Mouse (Mus musculus) liver, adult (tissue): Measurements from ENCODE around the gene Unc5c.

Experiments
- GATA4 ChIP-seq: IDR thresholded peaks from 2 replicates; pipeline ENCODE4 v1.6.1; 2014; ENCODE audit warnings: mild to moderate bottlenecking, low read length; ENCODE audit not compliant: insufficient replicate concordance

The Unc5c gene

DNA sequence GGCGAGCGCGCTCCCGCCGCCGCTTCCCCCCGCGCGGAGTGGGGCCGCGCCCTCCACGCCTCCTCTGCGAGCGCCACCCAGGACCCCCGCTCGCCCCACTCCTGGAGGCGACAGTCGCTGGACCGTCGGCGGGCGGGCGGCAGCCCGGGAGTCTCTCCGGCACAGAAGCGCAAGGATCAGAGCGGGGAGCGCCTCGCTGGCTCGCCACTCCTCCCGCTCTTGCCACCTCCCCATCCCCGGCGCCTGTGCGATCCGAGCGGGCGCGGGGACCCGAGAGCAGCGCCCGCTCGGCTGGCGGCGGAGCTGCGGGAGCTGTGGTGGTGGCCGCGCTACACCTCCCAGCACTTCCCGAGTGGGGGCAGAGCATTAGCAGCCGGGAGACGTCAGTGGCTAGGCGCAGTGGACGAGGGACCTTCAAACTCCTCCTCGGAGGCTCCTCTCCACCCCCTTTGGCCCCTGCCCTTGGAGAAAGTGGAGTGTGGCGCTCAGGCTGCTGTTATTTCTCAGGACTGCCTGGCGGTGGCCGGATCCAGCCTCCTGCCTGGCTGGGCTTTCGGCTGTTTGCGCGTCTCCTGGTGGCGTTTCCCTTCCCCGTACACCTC, at the start of gene Unc5c:
Unc5c (plus strand) TSS at position 113 of the 602 bp plus-strand sequence.
- no peak for TF ChIP-seq GATA4

DNA sequence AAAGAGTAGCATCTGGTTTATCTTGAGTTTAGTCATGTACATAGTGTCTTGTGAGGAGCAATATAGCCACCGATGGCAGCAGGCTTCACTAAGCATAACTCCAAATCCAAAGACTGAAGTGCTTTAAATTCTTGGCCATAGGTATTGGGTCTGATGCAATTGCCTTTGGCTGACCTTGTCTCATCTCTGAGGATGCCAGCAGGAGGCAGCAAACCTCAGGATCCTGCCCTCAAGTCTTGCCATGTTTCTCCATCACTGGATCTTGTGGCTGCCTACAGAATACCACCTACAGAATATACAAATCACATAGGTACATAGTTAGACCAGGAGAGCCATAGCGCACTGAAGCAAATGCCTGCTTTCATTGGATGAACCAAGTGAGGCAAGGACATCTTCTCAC, 7.5 kb upstream of the Unc5c start:
- TF ChIP-seq GATA4: no peak

GRCm38 (mm10) chr3:141462482-141462881, 2.5 kb upstream of the Unc5c start:
- no peak for TF ChIP-seq GATA4

GRCm38 (mm10) chr3:141464691-141465103, 319 bp upstream of the Unc5c start:
- no peak for TF ChIP-seq GATA4

DNA sequence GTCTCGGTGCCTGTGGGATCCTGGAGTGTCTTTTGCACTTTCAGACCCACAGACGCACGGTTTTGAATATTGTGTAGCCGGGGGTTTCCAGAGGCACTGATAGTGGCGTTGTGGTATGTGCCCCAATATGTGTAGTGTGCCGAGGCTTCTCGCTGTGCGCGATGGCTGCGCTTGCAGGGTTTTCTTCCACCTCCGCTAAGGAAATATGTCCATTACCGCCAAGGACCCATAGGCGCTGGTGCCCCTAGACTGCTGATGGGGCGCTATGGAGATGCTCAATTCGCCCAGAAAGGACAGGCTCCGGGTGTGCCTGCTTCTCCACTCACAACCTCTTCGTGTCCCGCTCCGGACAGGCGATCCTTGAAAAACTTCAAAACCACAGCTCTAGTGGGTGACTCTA, 1.0 kb downstream of the Unc5c start:
- no peak for TF ChIP-seq GATA4

GRCm38 (mm10) chr3:141466727-141467335, 1.8 kb downstream of the Unc5c start:
- no peak for TF ChIP-seq GATA4

GRCm38 (mm10) chr3:141469338-141469737, 4.3 kb downstream of the Unc5c start:
- TF ChIP-seq GATA4: no peak

DNA sequence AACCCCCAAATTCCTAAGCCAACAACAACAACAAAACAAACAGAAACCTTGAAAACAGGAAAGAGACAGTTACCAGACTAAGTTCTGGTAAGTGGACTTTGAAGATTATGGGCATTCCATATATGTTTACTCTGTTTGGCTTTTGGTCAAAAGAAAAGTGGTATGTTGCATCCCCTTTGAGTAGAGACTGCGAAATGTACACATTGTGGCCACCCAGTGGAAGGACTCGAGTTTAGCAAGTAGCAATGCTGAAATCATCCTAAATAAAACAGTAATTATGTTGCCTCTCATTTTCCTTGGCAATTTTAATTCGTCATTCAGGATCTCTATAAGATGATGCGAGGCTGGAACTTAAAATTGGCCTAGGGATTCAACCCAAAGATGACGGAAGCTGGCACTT, 8.2 kb downstream of the Unc5c start:
- no peak for TF ChIP-seq GATA4

DNA sequence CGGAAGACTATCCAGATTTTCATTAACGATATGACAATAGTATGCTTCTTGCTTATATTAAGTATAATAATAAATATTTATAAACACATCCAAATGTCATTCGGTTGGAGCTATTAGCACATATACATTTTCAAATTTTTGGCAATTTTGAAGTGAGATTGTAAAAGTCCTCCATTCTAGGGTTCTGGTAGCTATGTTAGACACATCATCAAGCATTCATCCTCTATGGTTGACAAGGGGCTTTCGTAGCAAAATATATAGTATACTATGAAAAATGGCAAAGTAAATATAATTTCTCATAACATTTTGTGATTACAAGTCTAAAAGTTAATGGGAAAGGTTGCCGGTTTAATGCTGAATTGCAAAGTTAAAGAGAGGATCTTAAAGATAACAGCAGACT, 10.4 kb downstream of the Unc5c start:
- TF ChIP-seq GATA4: no peak

DNA sequence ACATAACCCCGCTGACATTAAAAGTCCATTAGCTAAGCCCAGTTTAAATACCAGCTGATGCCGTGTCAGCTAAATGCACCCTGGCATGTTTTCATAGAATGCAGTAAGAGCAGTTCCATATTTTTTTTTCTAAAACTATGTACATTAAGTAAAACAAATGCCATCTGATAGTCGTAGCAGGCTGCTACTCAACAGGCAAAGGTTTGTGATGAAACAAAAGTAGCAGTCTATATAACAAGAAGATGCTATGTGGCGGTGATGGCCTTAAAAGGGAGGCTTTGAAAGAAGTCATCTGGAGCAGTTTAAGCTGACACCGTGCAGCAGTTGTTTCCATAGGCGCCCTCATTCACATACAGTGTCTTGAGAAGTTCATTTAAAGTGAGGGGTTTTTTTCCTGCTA, 10.9 kb downstream of the Unc5c start:
- no peak for TF ChIP-seq GATA4

GRCm38 (mm10) chr3:141476670-141477069, 11.7 kb downstream of the Unc5c start:
- TF ChIP-seq GATA4: no peak

DNA sequence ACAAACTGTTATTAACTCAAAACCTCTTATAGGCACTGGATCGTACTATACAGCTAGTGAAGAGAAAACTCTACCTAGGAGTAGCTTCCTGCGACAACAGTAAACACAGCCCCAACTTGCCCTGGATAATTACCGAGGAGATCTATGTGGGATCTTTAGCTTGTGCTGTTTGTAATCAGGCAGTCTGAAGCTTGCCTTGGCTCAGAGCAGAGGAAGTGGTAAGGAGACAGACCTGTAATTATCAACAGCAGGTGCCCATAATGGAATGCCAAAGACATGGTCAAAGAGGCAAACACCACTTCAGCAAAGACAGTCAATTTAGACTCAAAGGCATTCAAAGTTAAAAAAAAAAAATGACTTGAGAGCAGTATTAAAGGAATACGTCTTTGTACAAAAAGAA, 17.4 kb downstream of the Unc5c start:
- TF ChIP-seq GATA4: no peak

DNA sequence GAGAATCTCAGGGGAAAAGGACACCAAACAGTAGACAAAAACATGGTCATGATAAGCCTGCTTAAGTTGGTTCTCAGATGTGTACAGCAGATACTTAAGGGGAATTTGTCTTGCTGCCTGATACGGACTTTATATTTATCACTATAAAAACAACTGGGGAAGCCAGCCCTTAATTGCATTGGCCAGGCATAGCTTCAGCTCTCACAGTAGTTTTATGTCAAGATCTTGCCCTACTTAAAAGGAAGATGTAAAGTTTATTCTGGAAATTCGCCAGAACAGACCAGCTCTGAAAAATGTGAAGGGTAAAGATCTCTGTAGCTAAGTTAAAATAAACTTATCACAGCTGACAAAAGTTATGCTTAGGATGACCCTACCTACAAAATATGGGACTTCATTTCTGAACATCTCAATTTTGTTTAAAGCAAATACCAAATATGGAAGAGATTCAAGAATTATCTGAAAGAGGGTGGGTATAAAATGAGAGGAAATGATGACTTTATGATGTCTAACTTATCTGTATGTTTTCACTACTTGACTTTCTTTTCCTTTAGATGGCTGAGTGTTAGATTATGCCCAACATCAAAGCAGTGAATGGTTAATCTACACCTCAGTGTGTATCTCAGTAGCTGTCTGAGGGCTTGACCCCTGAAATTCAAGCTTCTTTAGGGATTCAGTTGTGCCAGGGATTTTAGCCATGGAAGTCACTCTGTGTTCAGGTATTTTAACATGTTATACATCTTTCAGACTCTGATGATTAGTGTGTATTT, 18.8 kb downstream of the Unc5c start:
- TF ChIP-seq GATA4: no peak

DNA sequence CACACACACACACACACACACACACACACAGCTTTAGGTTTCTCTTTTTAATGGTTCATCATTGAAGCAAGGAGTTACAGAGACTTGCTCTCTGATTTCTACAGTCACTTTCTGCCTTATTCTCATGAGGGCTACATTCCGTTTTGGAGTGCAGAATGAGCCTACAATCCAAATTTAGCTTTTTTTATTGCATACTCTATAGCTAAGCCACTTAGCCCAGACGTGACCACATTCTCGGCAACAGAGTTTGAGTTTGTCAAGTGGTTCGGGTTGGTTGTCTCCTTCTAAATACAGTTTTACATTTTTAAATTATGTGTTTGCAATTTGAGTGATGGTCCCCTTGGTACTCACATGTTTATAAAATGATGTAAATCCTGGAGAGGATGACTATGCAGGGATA, 20.2 kb downstream of the Unc5c start:
- TF ChIP-seq GATA4: no peak

DNA sequence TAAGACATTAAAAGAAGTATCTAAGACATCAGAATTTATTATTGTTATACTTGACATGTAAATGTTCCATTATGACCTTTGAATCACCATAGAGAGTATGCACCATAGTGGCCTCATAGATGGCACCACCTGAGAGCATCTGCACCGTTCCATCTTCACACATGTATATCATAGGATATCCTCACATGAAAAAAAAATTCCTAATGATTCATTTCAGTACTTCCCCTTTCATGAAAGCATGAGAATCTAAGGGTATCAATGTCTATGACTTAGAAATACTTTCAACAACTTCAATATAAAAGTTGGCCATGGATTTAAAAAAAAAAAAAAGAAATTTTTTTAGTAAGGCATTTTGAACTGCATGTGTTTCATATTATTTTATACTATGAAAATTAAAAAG, 25.6 kb downstream of the Unc5c start:
- TF ChIP-seq GATA4: no peak

DNA sequence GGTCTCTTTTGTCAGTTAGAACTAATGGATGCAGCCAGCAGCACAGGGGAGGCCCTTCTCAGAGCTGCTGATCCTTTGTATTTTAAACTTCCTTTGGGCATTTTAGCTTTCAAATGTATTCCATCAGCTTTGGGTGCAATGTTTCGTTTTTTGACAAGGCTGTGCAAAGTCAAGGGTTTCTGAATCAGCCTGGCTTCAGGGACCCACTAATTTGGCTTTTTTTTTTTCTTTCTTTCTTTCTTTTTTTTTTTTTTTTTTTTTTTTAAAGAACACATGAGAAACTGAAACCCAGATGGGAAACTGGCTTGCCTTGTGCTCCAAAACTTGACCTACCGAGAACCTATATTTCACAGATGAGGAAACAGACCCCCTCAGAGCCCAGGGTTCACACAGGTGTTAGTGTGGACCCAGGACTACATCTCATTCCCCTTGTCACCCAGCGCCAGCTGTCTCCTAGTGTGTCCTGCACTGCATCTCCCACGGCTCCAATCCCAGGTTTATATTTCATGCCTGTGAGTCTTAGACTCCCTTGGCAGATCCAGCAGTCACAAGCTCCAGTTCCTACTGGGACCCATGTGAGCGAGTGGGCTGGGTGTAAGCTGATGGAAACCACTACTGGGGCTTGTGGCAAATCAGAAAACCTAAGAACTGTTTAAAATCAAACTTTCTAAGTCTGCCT, 26.4 kb downstream of the Unc5c start:
- TF ChIP-seq GATA4: no peak

DNA sequence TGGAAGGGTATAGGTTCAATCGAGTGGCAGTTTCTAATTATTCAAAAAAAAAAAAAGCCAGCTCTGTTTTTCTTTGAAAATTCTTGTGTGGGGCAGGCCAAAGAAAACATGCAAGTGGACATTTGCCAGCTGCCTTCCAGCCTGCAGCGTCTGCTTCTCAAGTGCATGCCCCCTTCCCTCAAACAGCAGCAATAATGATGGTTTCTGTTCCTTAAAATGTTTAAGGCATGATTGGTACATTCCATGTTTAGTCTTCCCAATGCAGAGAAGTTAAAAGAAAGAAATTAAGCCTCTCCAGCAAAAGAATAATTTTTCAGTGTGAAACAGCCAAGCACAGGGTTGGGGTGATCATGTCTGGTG, 26.9 kb downstream of the Unc5c start:
- TF ChIP-seq GATA4: no peak

- TF ChIP-seq GATA4: no peak
Observed at GRCm38 (mm10) chr3:141493000-141493399, 28.0 kb downstream of the Unc5c start.
